ENCODE assay signal across 23 mouse cellular contexts in genomic region chr5:141617660-141618059, GRCm38 (mm10).
DNase-seq lines count a peak whose midpoint lies in the region; ATAC-seq and TF ChIP-seq lines count a peak whose summit lies in the region.
"Had no signal": no experiment of that assay in that cellular context is flagged by ENCODE, and none has a peak within 500 bp of the region (broad histone marks: within the 10 kb centered on the region; RNA-seq: fewer than 3 reads in every experiment).

No protein-coding gene starts in this region.

- no peak for DNase-seq in embryonic facial prominence, embryonic 10.5 days (ENCODE audit: low spot score)
- DNase-seq in forebrain, postnatal 0 days, result peak; percentile 27
- DNase-seq in forebrain, embryonic 11.5 days (ENCODE audit: low spot score), result no peak
- DNase-seq in frontal cortex, adult 2 months (ENCODE audit: extremely low spot score in 1 of 2, low spot score in 1 of 2), result no peak
- DNase-seq: adrenal gland, adult 8-10 months; adrenal gland, postnatal 36 days; B cell, adult 2 months; cerebellum, adult 11-12 months; cerebellum, adult 9-10 months; cerebellum, postnatal 25 days; gastrocnemius, postnatal 36 days; heart, postnatal 36 days; kidney, adult 18-20 months had no signal

- no peak for TF ChIP-seq CTCF in forebrain, postnatal 0 days (IDR thresholded peaks at IDR 0.05; ENCODE audit: low read depth)

- H3K27ac ChIP-seq in embryonic facial prominence, embryonic 13.5 days, result no peak overlapping the region
- H3K27ac ChIP-seq in embryonic facial prominence, embryonic 10.5 days (replicated peaks), result no peak overlapping the region
- no peak overlapping the region for H3K27ac ChIP-seq in forebrain, postnatal 0 days (ENCODE audit: low read depth, low read length)
- H3K27ac ChIP-seq in forebrain, embryonic 11.5 days (ENCODE audit: low read depth, low read length), result no peak overlapping the region
- no peak overlapping the region for H3K27ac ChIP-seq in midbrain, embryonic 16.5 days (ENCODE audit: low read length)
- H3K27ac ChIP-seq in midbrain, embryonic 15.5 days, result no peak overlapping the region
- H3K27ac ChIP-seq: embryonic facial prominence, embryonic 15.5 days; heart, embryonic 13.5 days; hindbrain, embryonic 13.5 days; intestine, embryonic 15.5 days had no signal

- 23% methylated on average over 6 of the region's 6 CpGs for WGBS in embryonic facial prominence, embryonic 13.5 days
- WGBS in embryonic facial prominence, embryonic 10.5 days, result 71% methylated on average over 6 of the region's 6 CpGs
- WGBS in forebrain, postnatal 0 days, result 22% methylated on average over 6 of the region's 6 CpGs
- 62% methylated on average over 6 of the region's 6 CpGs for WGBS in forebrain, embryonic 11.5 days
- 26% methylated on average over 6 of the region's 6 CpGs for WGBS in midbrain, embryonic 16.5 days
- WGBS in midbrain, embryonic 15.5 days, result 40% methylated on average over 6 of the region's 6 CpGs

- H3K9me3 ChIP-seq in embryonic facial prominence, embryonic 13.5 days, result no peaks in the 10 kb centered on the region
- no peaks in the 10 kb centered on the region for H3K9me3 ChIP-seq in embryonic facial prominence, embryonic 10.5 days
- H3K9me3 ChIP-seq in forebrain, postnatal 0 days (ENCODE audit: low read length), result no peaks in the 10 kb centered on the region
- H3K9me3 ChIP-seq in forebrain, embryonic 11.5 days (ENCODE audit: control insufficient read depth, low read length), result no peaks in the 10 kb centered on the region
- no peaks in the 10 kb centered on the region for H3K9me3 ChIP-seq in midbrain, embryonic 16.5 days (replicated peaks; ENCODE audit: control insufficient read depth, low read length, poor library complexity, severe bottlenecking)
- no peaks in the 10 kb centered on the region for H3K9me3 ChIP-seq in midbrain, embryonic 15.5 days
- H3K9me3 ChIP-seq: embryonic facial prominence, embryonic 15.5 days; heart, embryonic 13.5 days; hindbrain, embryonic 13.5 days; intestine, embryonic 15.5 days had no signal

- H3K36me3 ChIP-seq in embryonic facial prominence, embryonic 13.5 days, result no peaks in the 10 kb centered on the region
- H3K36me3 ChIP-seq in embryonic facial prominence, embryonic 10.5 days (replicated peaks), result no peaks in the 10 kb centered on the region
- no peaks in the 10 kb centered on the region for H3K36me3 ChIP-seq in forebrain, postnatal 0 days (ENCODE audit: insufficient read depth)
- H3K36me3 ChIP-seq in forebrain, embryonic 11.5 days (ENCODE audit: control insufficient read depth, insufficient read depth, low read length), result no peaks in the 10 kb centered on the region
- H3K36me3 ChIP-seq in midbrain, embryonic 16.5 days (ENCODE audit: control insufficient read depth, insufficient read depth, low read length), result no peaks in the 10 kb centered on the region
- H3K36me3 ChIP-seq in midbrain, embryonic 15.5 days (replicated peaks), result no peaks in the 10 kb centered on the region
- H3K36me3 ChIP-seq: embryonic facial prominence, embryonic 15.5 days; G1E; heart, embryonic 13.5 days; hindbrain, embryonic 13.5 days; intestine, embryonic 15.5 days had no signal

- no peaks in the 10 kb centered on the region for H3K27me3 ChIP-seq in embryonic facial prominence, embryonic 13.5 days
- H3K27me3 ChIP-seq in embryonic facial prominence, embryonic 10.5 days (replicated peaks; ENCODE audit: low read depth, poor library complexity, severe bottlenecking), result no peaks in the 10 kb centered on the region
- H3K27me3 ChIP-seq in forebrain, postnatal 0 days (ENCODE audit: insufficient read depth, low read length), result no peaks in the 10 kb centered on the region; the same call in 1 of the 2 replicates
- H3K27me3 ChIP-seq in forebrain, embryonic 11.5 days (ENCODE audit: control insufficient read depth, insufficient read depth, low read length), result no peaks in the 10 kb centered on the region
- H3K27me3 ChIP-seq in midbrain, embryonic 16.5 days (ENCODE audit: control insufficient read depth, insufficient read depth, low read depth, low read length), result no peaks in the 10 kb centered on the region
- no peaks in the 10 kb centered on the region for H3K27me3 ChIP-seq in midbrain, embryonic 15.5 days (replicated peaks)
- H3K27me3 ChIP-seq: embryonic facial prominence, embryonic 15.5 days; heart, embryonic 13.5 days; hindbrain, embryonic 13.5 days; intestine, embryonic 15.5 days had no signal

- H3K4me2 ChIP-seq in embryonic facial prominence, embryonic 13.5 days, result no peak overlapping the region
- no peak overlapping the region for H3K4me2 ChIP-seq in forebrain, postnatal 0 days (ENCODE audit: low read depth)
- H3K4me2 ChIP-seq in forebrain, embryonic 11.5 days (ENCODE audit: low read depth, low read length, severe bottlenecking), result no peak overlapping the region
- H3K4me2 ChIP-seq in midbrain, embryonic 16.5 days (ENCODE audit: low read length), result 0 out of 2 replicates have a peak overlapping the region, but pooled peaks have one; percentile 3
- no peak overlapping the region for H3K4me2 ChIP-seq in midbrain, embryonic 15.5 days
- H3K4me2 ChIP-seq: embryonic facial prominence, embryonic 15.5 days; heart, embryonic 13.5 days; hindbrain, embryonic 13.5 days; intestine, embryonic 15.5 days had no signal

- peak; percentile 59; the same call in 1 of the 2 replicates for ATAC-seq in embryonic facial prominence, embryonic 13.5 days (ENCODE audit: insufficient number of reproducible peaks, insufficient read depth, low FRiP score, low TSS enrichment, low read depth)
- ATAC-seq in forebrain, postnatal 0 days, result peak; percentile 56
- ATAC-seq in forebrain, embryonic 11.5 days (replicated peaks; ENCODE audit: low FRiP score), result no peak
- no peak for ATAC-seq in midbrain, embryonic 16.5 days
- ATAC-seq in midbrain, embryonic 15.5 days (replicated peaks), result no peak
- ATAC-seq: CD4-positive, CD25-positive, alpha-beta regulatory T cell, adult 4 months; intestine, embryonic 15.5 days had no signal

- H3K4me3 ChIP-seq in embryonic facial prominence, embryonic 13.5 days, result no peak overlapping the region
- H3K4me3 ChIP-seq in embryonic facial prominence, embryonic 10.5 days, result no peak overlapping the region
- no peak overlapping the region for H3K4me3 ChIP-seq in forebrain, postnatal 0 days (ENCODE audit: low read depth, low read length)
- no peak overlapping the region for H3K4me3 ChIP-seq in forebrain, embryonic 11.5 days (ENCODE audit: low read depth, low read length)
- H3K4me3 ChIP-seq in midbrain, embryonic 16.5 days (ENCODE audit: low read depth, low read length), result no peak overlapping the region
- H3K4me3 ChIP-seq in midbrain, embryonic 15.5 days, result no peak overlapping the region
- H3K4me3 ChIP-seq: embryonic facial prominence, embryonic 15.5 days; erythroblast, embryonic 14.5 days; heart, embryonic 13.5 days; hindbrain, embryonic 13.5 days; intestine, embryonic 15.5 days had no signal

- H3K4me1 ChIP-seq in embryonic facial prominence, embryonic 13.5 days, result peaks cover 12% of the 10 kb centered on the region
- peaks cover 21% of the 10 kb centered on the region; the same call in 1 of the 2 replicates for H3K4me1 ChIP-seq in embryonic facial prominence, embryonic 10.5 days
- H3K4me1 ChIP-seq in forebrain, postnatal 0 days (ENCODE audit: insufficient read depth), result 0 out of 2 replicates have a peak, but pooled peaks cover 4% of the 10 kb centered on the region
- no peaks in the 10 kb centered on the region for H3K4me1 ChIP-seq in forebrain, embryonic 11.5 days (replicated peaks; ENCODE audit: control insufficient read depth, insufficient read depth, low read length)
- peaks cover 10% of the 10 kb centered on the region for H3K4me1 ChIP-seq in midbrain, embryonic 16.5 days (ENCODE audit: control insufficient read depth, insufficient read depth, low read length)
- H3K4me1 ChIP-seq in midbrain, embryonic 15.5 days, result peaks cover 12% of the 10 kb centered on the region
- H3K4me1 ChIP-seq: intestine, embryonic 15.5 days had no signal

- no peak overlapping the region for H3K9ac ChIP-seq in embryonic facial prominence, embryonic 13.5 days
- no peak overlapping the region for H3K9ac ChIP-seq in forebrain, postnatal 0 days
- no peak overlapping the region for H3K9ac ChIP-seq in forebrain, embryonic 11.5 days (ENCODE audit: low read length)
- H3K9ac ChIP-seq in midbrain, embryonic 16.5 days (ENCODE audit: low read depth, low read length), result no peak overlapping the region
- H3K9ac ChIP-seq in midbrain, embryonic 15.5 days, result no peak overlapping the region
- H3K9ac ChIP-seq: embryonic facial prominence, embryonic 15.5 days; heart, embryonic 13.5 days; hindbrain, embryonic 13.5 days; intestine, embryonic 15.5 days had no signal

Comparison
In these comparisons a context has a peak if more than half of its experiments do, and no peak if none do; other contexts are left out.
1. ATAC-seq: peak in embryonic facial prominence, embryonic 13.5 days (single experiment) and forebrain, postnatal 0 days (single experiment); none in forebrain, embryonic 11.5 days (single experiment), midbrain, embryonic 16.5 days (single experiment) and midbrain, embryonic 15.5 days (single experiment).